Mouse (Mus musculus): ENCODE measurements around the gene Mreg.

- TF ChIP-seq CTCF (IDR thresholded peaks at IDR 0.05; ENCODE audit: low read depth): no peak
- no peak for TF ChIP-seq EP300 (IDR thresholded peaks at IDR 0.05; ENCODE audit: low read depth)
These were observed 28.6 kb downstream of the Mreg start for GRCm38 (mm10) chr1:72183554-72183953.
